Mouse (Mus musculus): Measurements from ENCODE around the gene Rnase12.

GRCm38 (mm10) chr14:51047846-51048245 is 9.6 kb downstream of the Rnase12 start:
- TF ChIP-seq CTCF (IDR thresholded peaks at IDR 0.05; ENCODE audit: control insufficient read depth, insufficient read depth, low read length) (no peak), POLR2A (IDR thresholded peaks at IDR 0.05; ENCODE audit: borderline replicate concordance, control insufficient read depth, low read depth, low read length) (no peak)
